Mouse (Mus musculus) small intestine, adult 10 weeks (tissue): Measurements from ENCODE around the gene Dnph1. TPM values are rescaled to one million over a fixed set of nuclear protein-coding genes. Genes with fewer than 3 reads are reported as not detected.

Experiments used
- polyA plus RNA-seq: library from polyadenylated mRNA; stranded (reverse); fragments of 350-450 nt; fragmentation: Illumina TruSeq; extraction: RNeasy Lipid Tissue Mini Kit (QIAGEN cat#74804); gene quantifications from one replicate; pipeline ENCODE4 v1.2.3, GENCODE M21; 2014; ENCODE audit warnings: low replicate concordance

The Dnph1 gene
- 2.1 TPM for polyA plus RNA-seq

DNA sequence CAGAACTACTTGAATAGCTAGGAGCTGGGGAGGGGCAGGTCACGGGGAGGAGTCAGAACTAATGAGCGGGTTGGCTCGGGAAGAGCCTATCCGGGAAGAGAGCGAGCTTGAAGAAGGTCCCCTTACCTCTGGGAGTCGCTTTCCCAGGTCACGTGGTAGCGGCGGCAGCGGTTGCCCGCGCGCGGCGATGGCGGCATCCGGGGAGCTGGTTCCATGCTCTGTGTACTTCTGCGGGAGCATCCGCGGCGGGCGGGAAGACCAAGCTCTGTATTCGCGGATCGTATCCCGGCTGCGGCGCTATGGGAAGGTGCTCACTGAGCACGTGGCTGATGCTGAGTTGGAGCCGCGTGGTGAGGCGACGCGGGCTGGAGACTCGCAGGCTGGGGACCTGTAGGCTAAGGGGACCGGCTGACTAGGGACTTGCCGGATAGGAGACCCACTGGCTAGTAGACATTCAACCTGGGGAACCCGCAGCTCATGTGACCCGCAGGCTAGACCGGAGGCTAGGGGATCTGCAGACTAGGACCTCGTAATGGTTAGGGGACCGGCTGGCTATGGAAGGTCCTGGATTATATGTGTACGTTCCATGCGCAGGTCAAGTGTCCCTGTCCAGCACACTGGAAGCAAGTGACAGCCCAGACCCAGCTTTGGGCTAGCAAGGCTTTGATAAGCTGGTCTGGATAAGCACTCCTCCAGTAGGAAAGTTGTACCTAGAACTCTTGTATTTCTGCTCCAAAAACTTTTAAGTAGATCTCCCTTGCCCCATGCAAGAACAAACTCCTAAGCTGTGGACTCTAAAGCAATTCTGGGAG is at the start of gene Dnph1:
Gene Dnph1 (plus strand): TSS at position 89 of the 812 bp plus-strand sequence.

DNA sequence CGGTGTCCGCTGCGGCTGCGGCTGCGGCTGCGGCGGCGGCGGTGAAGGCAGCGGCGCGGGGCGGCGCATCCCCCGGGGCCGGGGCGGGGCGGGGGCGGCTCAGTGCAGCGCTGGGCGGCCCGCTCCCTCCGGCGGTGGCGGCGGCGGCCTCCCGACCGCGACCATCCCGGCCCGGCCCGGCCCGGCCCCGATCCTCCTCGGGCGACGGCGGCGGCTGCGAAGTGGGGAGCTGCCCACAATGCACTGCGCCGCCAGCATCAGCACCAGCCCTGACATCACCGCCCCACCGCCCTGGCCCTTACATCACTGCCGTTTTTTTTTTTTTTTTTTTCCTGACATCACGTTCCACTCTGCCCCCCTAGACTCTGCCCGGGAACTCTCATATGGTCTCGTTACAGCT is 9.1 kb upstream of the Dnph1 start, which contains the start of gene Ttbk1:
Gene Ttbk1 (minus strand): TSS at position 245 of the 400 bp plus-strand sequence.

DNA sequence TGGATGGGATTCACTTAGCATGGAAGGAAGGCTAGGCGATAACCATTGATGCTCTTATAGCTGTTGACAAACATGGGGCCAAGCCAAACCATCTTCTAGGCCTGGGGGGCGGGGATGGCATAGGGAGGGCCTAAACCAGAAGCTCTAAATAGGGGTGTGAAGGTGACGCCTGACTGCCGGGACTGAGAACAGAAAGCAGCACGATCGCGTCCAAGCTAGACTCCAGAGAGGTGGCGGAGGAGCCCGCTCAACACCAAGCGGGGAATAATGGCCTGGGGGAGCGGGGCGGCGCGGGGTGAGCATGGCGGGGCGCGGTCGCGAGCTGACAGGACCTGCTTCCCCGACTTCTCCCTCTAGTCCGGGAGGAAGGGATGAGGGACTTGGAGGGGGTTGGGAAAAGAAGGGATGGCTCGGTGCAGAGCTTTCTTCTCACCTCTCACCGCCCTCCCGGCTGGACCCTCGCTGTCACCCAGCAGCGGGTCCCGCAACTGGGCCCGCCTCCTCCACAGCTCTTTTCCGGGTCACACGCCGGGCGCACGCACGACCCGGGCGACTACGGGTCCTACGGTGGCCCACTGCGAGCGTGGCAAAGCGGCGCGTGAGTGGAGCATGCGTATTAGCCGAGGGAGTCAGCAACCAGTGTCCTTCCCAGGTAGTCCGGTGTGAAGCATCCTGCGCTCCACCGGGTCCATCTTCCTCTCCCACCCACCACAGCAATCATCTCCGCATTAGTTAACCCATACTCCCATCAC is 49.5 kb downstream of the Dnph1 start, which contains the start of gene Cul9:
Gene Cul9 (minus strand): TSS at position 576 of the 752 bp plus-strand sequence.

Other genes with a start within 250 kb of the Dnph1 start
- 1.6 TPM for gene Polr1c, start 248.7 kb upstream of the Dnph1 start, polyA plus RNA-seq
- gene Yipf3, start 248.6 kb upstream of the Dnph1 start, polyA plus RNA-seq = 0.93 TPM
- not detected for gene Lrrc73, start 243.2 kb upstream of the Dnph1 start, polyA plus RNA-seq
- gene Tjap1, start 213.7 kb upstream of the Dnph1 start, polyA plus RNA-seq = 0.33 TPM
- gene Dlk2, start 199.3 kb upstream of the Dnph1 start, polyA plus RNA-seq = not detected
- 0.67 TPM for gene Abcc10, start 168.4 kb upstream of the Dnph1 start, polyA plus RNA-seq
- gene Zfp318, start 113.0 kb upstream of the Dnph1 start, polyA plus RNA-seq = 14.6 TPM
- gene Crip3, start 67.8 kb upstream of the Dnph1 start, polyA plus RNA-seq = not detected
- gene Slc22a7, start 58.3 kb upstream of the Dnph1 start, polyA plus RNA-seq = not detected
- gene Ttbk1, start 9.0 kb upstream of the Dnph1 start, polyA plus RNA-seq = not detected
- gene Cul9, start 49.7 kb downstream of the Dnph1 start, polyA plus RNA-seq = not detected
- gene Srf, start 59.5 kb downstream of the Dnph1 start, polyA plus RNA-seq = 0.15 TPM
- gene Ptk7, start 132.8 kb downstream of the Dnph1 start, polyA plus RNA-seq = not detected
- gene Klc4, start 149.3 kb downstream of the Dnph1 start, polyA plus RNA-seq = 0.33 TPM
- gene Mrpl2, start 149.5 kb downstream of the Dnph1 start, polyA plus RNA-seq = not detected
- gene Cul7, start 153.6 kb downstream of the Dnph1 start, polyA plus RNA-seq = not detected
- gene Rrp36, start 177.6 kb downstream of the Dnph1 start, polyA plus RNA-seq = 2.2 TPM
- gene Mea1, start 182.1 kb downstream of the Dnph1 start, polyA plus RNA-seq = 1.9 TPM
- 4.2 TPM for gene Klhdc3, start 184.2 kb downstream of the Dnph1 start, polyA plus RNA-seq
- 9.8 TPM for gene Ppp2r5d, start 208.4 kb downstream of the Dnph1 start, polyA plus RNA-seq
- gene Pex6, start 214.8 kb downstream of the Dnph1 start, polyA plus RNA-seq = not detected
- not detected for gene Gnmt, start 232.5 kb downstream of the Dnph1 start, polyA plus RNA-seq